Mouse (Mus musculus): ENCODE measurements at regions not wholly inside any gene's neighbourhood (a gene's known extent, or its start where the extent isn't known, plus 50 kb on each side); places are given as distances from the start of the nearest gene placed in this dataset.

DNA sequence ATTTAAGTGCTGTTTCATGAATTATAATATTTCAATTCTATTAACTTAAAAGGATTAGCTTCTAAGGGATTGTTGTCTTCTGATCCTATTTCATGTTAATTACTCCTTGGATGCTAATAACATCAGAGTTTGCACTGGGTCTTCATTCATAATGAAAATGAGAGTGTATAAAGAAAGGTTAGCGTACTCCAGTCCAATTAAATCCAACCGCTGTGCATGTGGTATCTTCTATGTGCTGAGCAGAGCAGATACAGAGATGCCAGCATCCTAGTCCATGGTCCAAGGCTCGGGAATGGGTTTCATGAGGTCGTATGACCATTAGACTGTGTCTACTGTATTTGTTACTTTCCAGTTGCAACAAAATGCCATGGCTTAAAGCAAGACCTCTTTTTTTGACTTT is 307.5 kb downstream of the Bbx start:
- H3K36me3 ChIP-seq, result no peaks in the 10 kb centered on the region
- no peaks in the 10 kb centered on the region for H3K9me3 ChIP-seq (replicated peaks)
- ATAC-seq (ENCODE audit: low FRiP score), result no peak
- no peaks in the 10 kb centered on the region for H3K4me1 ChIP-seq
- no peaks in the 10 kb centered on the region for H3K27me3 ChIP-seq
- no peak overlapping the region for H3K9ac ChIP-seq
- H3K27ac ChIP-seq, result no peak overlapping the region
- 85% methylated on average over 4 of the region's 4 CpGs for WGBS
- no peak overlapping the region for H3K4me3 ChIP-seq
- H3K4me2 ChIP-seq (replicated peaks), result no peak overlapping the region

GRCm38 (mm10) chr16:50125564-50125963 is 306.6 kb downstream of the Bbx start:
- Histone ChIP-seq H3K27me3 (no peaks in the 10 kb centered on the region), H3K4me2 (replicated peaks) (no peak overlapping the region), H3K4me1 (no peaks in the 10 kb centered on the region), H3K4me3 (no peak overlapping the region), H3K27ac (no peak overlapping the region), H3K9ac (no peak overlapping the region), H3K36me3 (no peaks in the 10 kb centered on the region), H3K9me3 (replicated peaks) (no peaks in the 10 kb centered on the region)
- 83% methylated on average over 5 of the region's 5 CpGs for WGBS
- no peak for ATAC-seq (ENCODE audit: low FRiP score)

DNA sequence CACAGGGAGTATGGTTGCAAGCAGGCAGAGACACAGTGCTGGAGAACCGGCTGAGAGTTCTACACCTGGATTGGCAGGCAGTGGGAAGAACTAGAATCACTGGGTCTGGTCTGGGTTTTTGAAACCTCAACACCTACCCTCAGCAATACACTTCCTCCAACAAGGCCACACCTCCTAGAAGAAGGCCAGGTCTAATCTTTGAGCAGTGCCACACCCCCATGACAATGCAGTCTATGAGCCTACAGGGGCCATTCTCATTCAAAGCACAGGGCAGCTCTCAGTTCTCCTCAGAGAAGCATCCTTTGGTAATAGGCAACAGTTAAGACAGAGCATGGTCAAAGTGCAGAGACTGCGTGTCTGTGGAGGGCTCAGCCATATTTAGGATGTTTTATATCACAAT is 300.8 kb downstream of the Bbx start:
- WGBS, result 90% methylated on average over 2 of the region's 2 CpGs
- no peak for ATAC-seq (ENCODE audit: low FRiP score)
- Histone ChIP-seq H3K4me2 (replicated peaks) (no peak overlapping the region), H3K9me3 (replicated peaks) (peaks cover 4% of the 10 kb centered on the region; the same call in 1 of the 2 replicates), H3K9ac (no peak overlapping the region), H3K36me3 (no peaks in the 10 kb centered on the region), H3K4me1 (no peaks in the 10 kb centered on the region), H3K27me3 (no peaks in the 10 kb centered on the region), H3K27ac (no peak overlapping the region), H3K4me3 (no peak overlapping the region)
